Mouse (Mus musculus) kidney, adult 2 months (tissue): Measurements from ENCODE around the gene Clic4. TPM values are rescaled to one million over a fixed set of nuclear protein-coding genes. Genes with fewer than 3 reads are reported as not detected.

Experiments
- DNase-seq: peaks from one replicate; pipeline ENCODE4 v3.0.0; 2021
- H3K27ac ChIP-seq: fragments of 200-500 bp; 2 replicates; pipeline ENCODE4 v1.5.1; 2012; ENCODE audit warnings: low read depth, low read length, control low read depth, inconsistent platforms; ENCODE audit not compliant: insufficient read depth
- H3K27me3 ChIP-seq: fragments of 200-500 bp; replicated peaks from 2 replicates; pipeline ENCODE4 v1.6.1; 2012; ENCODE audit warnings: mild to moderate bottlenecking, moderate library complexity, low read length, inconsistent platforms; ENCODE audit not compliant: control insufficient read depth, insufficient read depth
- H3K36me3 ChIP-seq: fragments of 200-500 bp; 2 replicates; pipeline ENCODE4 v1.6.1; 2012; ENCODE audit warnings: mild to moderate bottlenecking, moderate library complexity, low read length, inconsistent platforms; ENCODE audit not compliant: control insufficient read depth, insufficient read depth
- H3K4me1 ChIP-seq: fragments of 200-500 bp; 2 replicates; pipeline ENCODE4 v1.6.1; 2011; ENCODE audit warnings: low read length; ENCODE audit not compliant: control insufficient read depth, insufficient read depth
- H3K4me3 ChIP-seq: fragments of 200-500 bp; 2 replicates; pipeline ENCODE4 v1.5.1; 2011; ENCODE audit warnings: mild to moderate bottlenecking, low read depth, low read length, control low read depth; ENCODE audit not compliant: insufficient read depth
- CTCF ChIP-seq: fragments of 200-500 bp; conservative IDR thresholded peaks from 2 replicates; pipeline ENCODE4 v1.5.1; 2011; ENCODE audit warnings: low read depth, mild to moderate bottlenecking, control low read depth, low read length, moderate library complexity, mixed read lengths; ENCODE audit not compliant: insufficient read depth, insufficient read length
- POLR2A ChIP-seq: fragments of 200-500 bp; IDR thresholded peaks from one replicate; pipeline ENCODE4 v1.6.1; 2011; ENCODE audit warnings: low read depth, low read length, control low read depth
- WGBS: fragments of 180-500 bp; shearing (Covaris S2); methylation state at CpG from one replicate; pipeline ENCODE4 v1.1.7; 2018; 5-methylcytosine and 5-hydroxymethylcytosine counted together
- polyA plus RNA-seq: library from polyadenylated mRNA; depleted of rRNA; stranded (reverse); fragments of >200 nt; gene quantifications from 2 replicates; pipeline ENCODE4 v1.2.3, GENCODE M21; 2012

Gene Clic4
- polyA plus RNA-seq, 1 experiment: 91.1 TPM

DNA sequence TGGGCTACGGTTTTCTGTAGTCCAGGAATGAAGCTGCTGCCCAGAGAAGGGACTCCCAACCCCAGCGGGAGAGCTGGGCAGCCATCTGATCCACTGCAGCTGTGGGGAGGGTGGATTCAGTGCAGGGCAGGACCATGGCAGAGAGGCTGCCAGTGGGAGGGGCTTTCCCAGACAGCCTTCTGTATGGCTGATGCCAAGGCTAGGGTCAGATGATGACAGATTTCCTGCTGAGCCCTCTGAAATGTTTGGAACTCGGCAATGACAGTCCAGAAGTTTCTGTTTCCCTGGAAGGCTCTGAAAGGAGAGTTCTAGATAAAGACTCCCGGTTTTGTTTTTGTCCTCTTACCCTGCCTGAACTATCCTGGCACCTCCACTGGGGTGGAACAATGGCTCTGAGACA, 40.1 kb upstream of the Clic4 start:
- Histone ChIP-seq H3K27me3 (no peaks in the 10 kb centered on the region), H3K4me1 (peaks cover 11% of the 10 kb centered on the region), H3K27ac (peak overlapping the region; percentile 77), H3K4me3 (no peak overlapping the region), H3K36me3 (no peaks in the 10 kb centered on the region)
- TF ChIP-seq POLR2A (peak; percentile 8), CTCF (no peak)
- peak; percentile 90 for DNase-seq
- 13% methylated on average over 4 of the region's 4 CpGs for WGBS

GRCm38 (mm10) chr4:135310371-135310770, 37.8 kb upstream of the Clic4 start:
- WGBS: 46% methylated on average over 8 of the region's 8 CpGs

GRCm38 (mm10) chr4:135309726-135310125, 37.1 kb upstream of the Clic4 start:
- TF ChIP-seq CTCF (no peak), POLR2A (no peak)
- Histone ChIP-seq H3K4me3 (no peak overlapping the region), H3K4me1 (peaks cover 20% of the 10 kb centered on the region), H3K36me3 (no peaks in the 10 kb centered on the region), H3K27ac (no peak overlapping the region), H3K27me3 (no peaks in the 10 kb centered on the region)
- DNase-seq: no peak
- 70% methylated on average over 5 of the region's 5 CpGs for WGBS

More at GRCm38 (mm10) chr4:135310371-135310770, 37.8 kb upstream of the Clic4 start:
- peak; percentile 76 for DNase-seq
- H3K4me3 ChIP-seq: no peak overlapping the region
- H3K36me3 ChIP-seq: no peaks in the 10 kb centered on the region
- H3K4me1 ChIP-seq: peaks cover 20% of the 10 kb centered on the region
- no peak overlapping the region for H3K27ac ChIP-seq
- TF ChIP-seq CTCF (no peak), POLR2A (no peak)
- H3K27me3 ChIP-seq: no peaks in the 10 kb centered on the region

DNA sequence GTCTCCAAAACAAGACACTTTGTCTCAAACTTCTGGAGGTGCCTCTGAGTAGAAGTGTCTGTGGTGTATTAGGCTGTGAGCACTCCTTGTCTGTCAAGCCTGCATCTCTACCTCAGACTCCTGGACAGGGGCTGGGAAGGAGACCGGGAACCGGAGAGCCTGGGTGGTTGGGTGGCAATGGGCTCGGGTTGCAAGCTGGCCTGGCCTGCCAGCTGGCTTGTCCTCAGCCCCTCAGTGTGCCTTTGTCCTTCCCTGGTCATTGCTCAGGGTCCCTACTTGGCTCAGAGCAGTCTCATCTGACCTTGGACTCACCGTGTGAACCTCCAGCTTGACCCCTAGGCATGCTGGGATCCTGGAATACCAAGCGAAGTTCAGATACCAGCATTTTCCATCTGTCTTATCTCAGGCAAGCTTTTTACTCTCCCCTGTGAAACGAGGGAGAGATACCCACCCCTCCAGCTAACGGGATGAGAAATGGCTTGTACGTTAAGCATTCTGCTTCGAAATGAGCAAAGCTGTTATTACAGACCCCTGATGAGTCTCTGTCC, 36.6 kb upstream of the Clic4 start:
- Histone ChIP-seq H3K36me3 (no peaks in the 10 kb centered on the region), H3K27ac (no peak overlapping the region), H3K4me3 (no peak overlapping the region), H3K27me3 (no peaks in the 10 kb centered on the region), H3K4me1 (peaks cover 20% of the 10 kb centered on the region)
- no peak for DNase-seq
- TF ChIP-seq CTCF: no peak
- TF ChIP-seq POLR2A: no peak
- WGBS: 79% methylated on average over 9 of the region's 9 CpGs

- H3K36me3 ChIP-seq: no peaks in the 10 kb centered on the region
- H3K27ac ChIP-seq: peak overlapping the region; percentile 36; the same call in 1 of the 2 replicates
- DNase-seq: no peak
- no peak overlapping the region for H3K4me3 ChIP-seq
- H3K4me1 ChIP-seq: peaks cover 9% of the 10 kb centered on the region; the same call in 1 of the 2 replicates
- H3K27me3 ChIP-seq: no peaks in the 10 kb centered on the region
- TF ChIP-seq POLR2A (no peak), CTCF (no peak)
- 65% methylated on average over 17 of the region's 17 CpGs for WGBS
Observed at GRCm38 (mm10) chr4:135306971-135307632, 34.5 kb upstream of the Clic4 start.

DNA sequence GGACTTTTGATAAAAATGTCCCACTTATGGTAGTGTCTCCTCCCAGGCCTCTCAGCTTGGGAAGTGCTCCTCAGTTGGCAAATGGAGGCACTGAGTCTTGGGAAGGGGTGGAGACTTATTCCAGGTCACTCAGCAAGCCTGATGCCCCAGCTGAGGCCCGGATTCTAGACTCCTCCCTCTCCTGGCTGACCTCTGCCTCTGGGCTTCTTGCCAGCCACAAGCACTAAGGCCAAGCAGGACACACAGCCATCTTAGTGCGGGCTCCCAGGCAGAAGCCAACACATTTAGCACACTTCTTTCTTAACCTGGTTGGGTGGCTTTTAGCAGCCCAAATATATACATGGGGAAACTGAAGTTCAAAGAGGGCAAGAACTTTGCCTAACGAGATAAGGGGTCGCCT, 33.9 kb upstream of the Clic4 start:
- Histone ChIP-seq H3K27me3 (no peaks in the 10 kb centered on the region), H3K4me1 (peaks cover 9% of the 10 kb centered on the region; the same call in 1 of the 2 replicates), H3K4me3 (no peak overlapping the region), H3K36me3 (no peaks in the 10 kb centered on the region), H3K27ac (peak overlapping the region; percentile 36; the same call in 1 of the 2 replicates)
- peak; percentile 94 for DNase-seq
- TF ChIP-seq CTCF (no peak), POLR2A (no peak)
- 42% methylated on average over 4 of the region's 4 CpGs for WGBS

- Histone ChIP-seq H3K4me3 (no peak overlapping the region), H3K27me3 (no peaks in the 10 kb centered on the region), H3K27ac (no peak overlapping the region), H3K4me1 (peaks cover 9% of the 10 kb centered on the region; the same call in 1 of the 2 replicates), H3K36me3 (no peaks in the 10 kb centered on the region)
- no peak for DNase-seq
- no peak for TF ChIP-seq POLR2A
- no peak for TF ChIP-seq CTCF
- WGBS: 84% methylated on average over 10 of the region's 10 CpGs
Observed at GRCm38 (mm10) chr4:135302261-135302660, 29.6 kb upstream of the Clic4 start.
